Mouse (Mus musculus): Measurements from ENCODE around the gene Gab2.

- TF ChIP-seq HCFC1 (IDR thresholded peaks at IDR 0.05; ENCODE audit: borderline replicate concordance, insufficient read depth, low read length) = no peak
- TF ChIP-seq CHD2 (IDR thresholded peaks at IDR 0.05; ENCODE audit: low read depth, low read length) = no peak
Observed at GRCm38 (mm10) chr7:97171719-97172118, 90.3 kb downstream of the Gab2 start.

Measured in ES-E14 (cell line).